Mouse (Mus musculus) frontal cortex, adult 2 months (tissue): Measurements from ENCODE around the gene Kcns1. TPM values are rescaled to one million over a fixed set of nuclear protein-coding genes. Genes with fewer than 3 reads are reported as not detected.

Experiments
- DNase-seq, 2 experiments: peaks; one replicate each; pipeline ENCODE4 v3.0.0; 2022; ENCODE audit warnings: low spot score in 1 of 2; ENCODE audit errors: extremely low spot score in 1 of 2
- polyA plus RNA-seq: library from polyadenylated mRNA; depleted of rRNA; stranded (reverse); fragments of >200 nt; gene quantifications from 2 replicates; pipeline ENCODE4 v1.2.3, GENCODE M21; 2012; rRNA removed

The Kcns1 gene
- polyA plus RNA-seq, 1 experiment, result 4.9 TPM

DNA sequence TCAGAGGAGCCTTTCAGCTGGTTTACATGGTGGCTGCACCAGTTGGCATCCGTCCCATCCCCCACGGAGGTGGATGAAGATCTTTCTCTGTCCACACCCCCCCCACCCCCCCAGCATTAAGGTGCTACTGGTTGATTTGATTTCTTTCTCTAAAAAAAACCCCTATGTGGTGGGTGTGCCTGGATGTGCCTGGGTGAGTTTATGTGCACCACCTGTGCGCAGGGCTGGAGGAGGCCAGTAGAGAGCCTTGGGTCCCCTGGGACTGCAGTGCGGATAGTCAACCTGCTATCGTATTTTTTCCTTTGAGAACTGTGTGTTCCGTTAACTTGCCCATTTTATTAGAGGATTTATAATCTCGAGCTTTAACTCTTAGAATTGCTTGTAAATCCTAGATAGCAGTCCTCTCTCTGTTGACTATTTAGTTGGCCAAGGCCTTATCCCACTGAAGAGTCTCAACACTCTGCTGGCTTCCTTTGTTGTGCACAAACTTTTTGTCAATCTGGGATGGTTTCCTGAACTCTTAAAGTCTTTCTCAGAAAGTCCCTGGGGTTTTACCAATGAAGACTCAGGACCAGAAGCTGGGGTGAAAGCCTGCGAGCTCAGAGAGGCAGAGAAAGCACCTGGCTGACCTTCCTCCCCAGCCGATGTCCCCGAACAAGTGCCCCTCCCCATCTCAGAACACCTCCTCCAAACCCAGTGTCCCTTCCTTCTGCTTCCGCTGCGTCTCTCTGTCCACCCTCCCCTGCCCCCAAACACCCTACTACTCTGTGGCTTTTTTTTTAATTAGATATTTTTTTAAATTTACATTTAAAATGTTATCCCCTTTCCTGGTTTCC, 42.1 kb downstream of the Kcns1 start:
- DNase-seq, result no peak

- DNase-seq, result no peak
Measured at GRCm38 (mm10) chr2:164127297-164127696, 43.6 kb downstream of the Kcns1 start.

- DNase-seq, result peak; percentile 69 to 87
Measured at GRCm38 (mm10) chr2:164126533-164126955, 44.4 kb downstream of the Kcns1 start.

- DNase-seq, result no peak
Measured at GRCm38 (mm10) chr2:164123169-164123766, 47.6 kb downstream of the Kcns1 start.

DNA sequence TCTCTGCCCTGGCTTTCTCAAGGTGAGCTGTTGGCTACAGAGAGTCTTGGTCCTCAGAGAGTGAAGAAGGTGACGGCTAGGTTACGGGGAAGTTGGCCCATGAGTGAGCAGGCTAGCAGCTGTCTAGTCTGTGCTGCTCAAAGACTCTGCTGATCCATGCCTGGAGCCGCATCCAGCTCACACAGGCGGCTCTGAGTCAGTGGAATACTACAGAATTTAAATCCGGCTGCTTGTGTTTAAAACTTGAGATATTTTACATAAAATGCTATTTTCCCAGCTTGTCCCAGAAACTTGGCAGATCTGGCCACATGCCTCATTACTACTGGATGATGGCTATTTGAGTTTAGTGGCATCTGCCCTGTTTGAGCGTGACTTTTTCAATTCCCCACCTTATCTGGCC, 51.4 kb downstream of the Kcns1 start:
- peak in 1 of 2 experiments; percentile 58 for DNase-seq

- no peak for DNase-seq
Measured at GRCm38 (mm10) chr2:164115531-164115930, 55.4 kb downstream of the Kcns1 start.

DNA sequence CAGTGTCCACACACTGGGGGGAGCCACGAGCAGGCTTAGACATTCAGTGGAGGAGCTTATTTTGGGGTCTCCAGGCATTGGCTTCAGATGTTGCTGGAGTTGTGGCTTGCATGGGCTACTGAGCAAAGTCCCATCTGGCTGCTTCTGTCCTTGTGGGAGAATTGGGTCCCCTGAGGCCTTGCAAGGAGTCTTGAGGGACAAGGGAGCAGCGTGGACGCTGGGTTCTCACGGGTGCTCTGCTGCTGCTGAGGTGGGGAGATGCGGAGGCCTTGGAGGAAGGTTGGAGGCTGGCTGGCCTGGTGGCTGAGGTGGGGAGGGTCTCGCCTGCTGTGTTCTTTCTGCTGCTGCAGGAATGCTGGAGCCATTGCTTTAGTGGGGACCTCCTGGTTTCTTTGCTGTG, 56.9 kb downstream of the Kcns1 start:
- no peak for DNase-seq

Other genes with a start within 250 kb of the Kcns1 start
- gene Ywhab, start 176.2 kb downstream of the Kcns1 start, polyA plus RNA-seq, result 291 and 293 TPM in 2 replicates
- 1.0 and 2.1 TPM in 2 replicates for gene Pabpc1l, start 145.7 kb downstream of the Kcns1 start, polyA plus RNA-seq
- 19.8 and 21.3 TPM in 2 replicates for gene Stk4, start 100.8 kb downstream of the Kcns1 start, polyA plus RNA-seq
- 82.4 and 90.4 TPM in 2 replicates for gene Tomm34, start 99.9 kb downstream of the Kcns1 start, polyA plus RNA-seq
- gene Wfdc5, start 11.6 kb upstream of the Kcns1 start, polyA plus RNA-seq, result not detected in 2 replicates
- not detected in 2 replicates for gene Wfdc12, start 19.5 kb upstream of the Kcns1 start, polyA plus RNA-seq
- not detected in 2 replicates for gene Wfdc15a, start 29.0 kb upstream of the Kcns1 start, polyA plus RNA-seq
- 0.38 TPM in 1 of 2 replicates, not detected in the other for gene Wfdc15b, start 50.5 kb upstream of the Kcns1 start, polyA plus RNA-seq
- gene Svs2, start 67.4 kb upstream of the Kcns1 start, polyA plus RNA-seq, result not detected in 2 replicates
- gene Svs3b, start 85.5 kb upstream of the Kcns1 start, polyA plus RNA-seq, result not detected in 2 replicates
- not detected in 2 replicates for gene Svs4, start 107.3 kb upstream of the Kcns1 start, polyA plus RNA-seq
- gene Svs3a, start 118.2 kb upstream of the Kcns1 start, polyA plus RNA-seq, result not detected in 2 replicates
- gene Svs6, start 145.6 kb upstream of the Kcns1 start, polyA plus RNA-seq, result not detected in 2 replicates
- gene Svs5, start 161.6 kb upstream of the Kcns1 start, polyA plus RNA-seq, result not detected in 2 replicates
- gene Slpi, start 218.0 kb upstream of the Kcns1 start, polyA plus RNA-seq, result 0.67 and 0.68 TPM in 2 replicates
- gene Rbpjl, start 232.0 kb upstream of the Kcns1 start, polyA plus RNA-seq, result 1.7 and 1.8 TPM in 2 replicates
- gene Matn4, start 234.0 kb upstream of the Kcns1 start, polyA plus RNA-seq, result 25.8 and 25.9 TPM in 2 replicates